Mouse (Mus musculus) layer of hippocampus, postnatal 25 days (tissue): ENCODE data around the gene Mrtfb. TPM values are rescaled to one million over a fixed set of nuclear protein-coding genes. Genes with fewer than 3 reads are reported as not detected.
A peak's percentile ranks its signal among the peaks of the same experiment; 100 is the strongest.

Experiments
- DNase-seq, 2 experiments: peaks; one replicate each; pipeline ENCODE4 v3.0.0; 2022; ENCODE audit warnings: mixed read lengths in 2 of 2, low spot score in 1 of 2; ENCODE audit errors: extremely low spot score in 1 of 2
- total RNA-seq, 2 experiments: library from RNA; stranded (reverse); gene quantifications; 2 replicates each; pipeline ENCODE4 v1.2.3; 2021

Mrtfb gene
- total RNA-seq, 2 experiments from 2014 or later, result 149 to 161 TPM

DNA sequence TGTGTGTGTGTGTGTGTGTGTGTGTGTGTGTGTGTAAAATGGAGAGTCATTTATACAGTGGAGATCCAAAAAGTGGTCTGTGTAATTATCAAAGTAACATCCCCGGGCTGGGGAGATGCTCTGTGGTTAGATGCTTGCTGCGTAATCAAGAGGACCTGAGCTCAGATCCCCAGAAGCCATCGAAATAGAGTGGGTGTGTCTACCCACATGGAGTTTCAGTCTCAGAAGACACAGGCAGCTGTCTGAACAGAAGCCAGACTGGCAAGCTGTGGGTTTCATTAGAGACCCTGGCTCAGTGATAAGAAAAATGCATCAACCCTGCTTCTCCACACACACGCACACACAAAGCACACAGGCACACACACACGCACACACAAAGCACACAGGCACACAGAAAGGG lies 171.8 kb downstream of the Mrtfb start:
- DNase-seq, result no peak

DNA sequence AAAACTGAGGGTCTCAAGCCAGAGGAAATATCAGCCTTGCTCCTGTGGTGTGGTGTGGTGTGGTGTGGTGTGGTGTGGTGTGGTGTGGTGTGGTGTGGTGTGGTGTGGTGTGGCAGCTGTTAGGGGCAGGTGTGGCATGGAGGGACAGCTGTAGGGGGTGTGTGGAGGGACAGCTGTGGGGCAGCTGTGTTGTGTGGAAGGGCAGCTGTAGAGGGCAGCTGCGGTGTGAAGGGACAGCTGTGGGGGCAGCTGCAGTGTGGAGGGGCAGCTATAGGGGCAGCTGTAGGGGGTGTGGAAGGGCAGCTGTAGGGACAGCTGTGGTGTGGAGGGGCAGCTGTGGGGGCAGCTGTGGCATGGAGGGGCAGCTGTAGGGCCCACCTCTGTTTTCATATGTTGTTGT lies 172.5 kb downstream of the Mrtfb start:
- DNase-seq, result no peak

DNA sequence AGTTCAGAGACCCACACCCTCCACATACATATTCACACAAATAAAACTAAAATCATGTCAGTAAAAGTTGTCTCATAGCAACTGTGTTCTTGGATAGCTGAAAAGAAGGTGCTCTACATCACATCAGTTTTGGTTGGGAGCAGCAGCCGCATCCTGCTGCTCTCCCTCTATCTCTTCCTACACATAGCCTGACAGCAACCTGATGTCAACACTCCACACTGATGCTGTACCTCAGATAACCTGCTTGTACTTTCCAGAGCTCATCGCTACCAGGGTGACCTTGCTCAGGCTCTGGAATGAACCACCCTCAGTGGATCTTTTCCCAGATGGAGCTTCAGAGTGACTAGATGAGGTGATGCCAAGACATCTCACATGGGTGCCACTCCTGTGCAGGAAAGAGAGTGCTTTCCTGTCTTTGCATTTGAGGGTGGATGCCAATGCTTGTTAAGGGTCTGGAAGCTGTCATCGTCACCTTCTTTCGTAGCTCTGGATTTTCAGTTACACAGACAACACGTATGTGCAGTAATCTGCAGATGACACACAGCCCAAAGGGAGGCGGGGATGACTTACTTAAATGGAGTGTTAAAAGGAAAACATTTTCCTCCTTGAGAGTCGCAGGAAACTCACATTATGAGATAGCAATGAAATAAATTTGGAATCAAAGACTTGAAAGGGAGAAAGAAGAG lies 173.8 kb downstream of the Mrtfb start:
- DNase-seq, result no peak

DNA sequence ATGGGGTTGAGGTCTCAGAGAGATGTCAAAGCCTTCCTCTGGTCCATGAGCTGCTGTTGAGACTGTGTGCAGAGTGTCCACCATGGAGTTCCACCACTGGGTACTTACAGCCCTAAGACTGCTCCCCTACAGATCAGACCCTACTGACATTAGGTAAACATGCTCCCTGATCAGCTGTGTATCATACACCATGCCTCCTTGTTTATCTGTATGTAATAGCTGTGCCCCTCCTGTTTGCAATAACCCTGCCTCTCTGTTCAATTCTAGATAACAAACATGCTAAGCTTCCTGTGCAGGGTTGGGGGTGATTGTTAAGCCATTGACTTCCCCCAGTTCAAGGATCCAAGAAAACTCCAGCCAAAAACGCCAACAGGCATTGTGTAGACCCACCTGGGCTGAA lies 174.7 kb downstream of the Mrtfb start:
- no peak for DNase-seq

DNA sequence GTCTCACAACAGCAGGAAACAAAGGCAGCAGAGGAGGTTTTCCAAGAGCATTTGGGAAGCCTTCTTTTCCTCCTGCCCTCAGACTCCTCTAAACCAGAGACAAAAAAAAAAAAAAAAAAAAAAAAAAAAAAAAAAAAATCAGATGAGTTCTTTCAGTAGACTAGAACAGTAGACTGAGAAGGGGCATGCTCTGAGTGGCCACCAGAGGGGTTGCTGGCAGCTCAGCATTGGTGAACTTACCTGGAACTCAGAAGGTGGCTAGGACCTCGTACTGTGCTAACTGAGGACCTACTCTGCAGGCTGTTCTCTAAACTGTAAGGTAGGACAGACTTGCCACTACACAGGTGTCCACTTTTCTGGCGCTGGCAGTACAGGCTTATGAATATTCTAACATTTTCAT lies 179.3 kb downstream of the Mrtfb start:
- DNase-seq, result no peak

DNA sequence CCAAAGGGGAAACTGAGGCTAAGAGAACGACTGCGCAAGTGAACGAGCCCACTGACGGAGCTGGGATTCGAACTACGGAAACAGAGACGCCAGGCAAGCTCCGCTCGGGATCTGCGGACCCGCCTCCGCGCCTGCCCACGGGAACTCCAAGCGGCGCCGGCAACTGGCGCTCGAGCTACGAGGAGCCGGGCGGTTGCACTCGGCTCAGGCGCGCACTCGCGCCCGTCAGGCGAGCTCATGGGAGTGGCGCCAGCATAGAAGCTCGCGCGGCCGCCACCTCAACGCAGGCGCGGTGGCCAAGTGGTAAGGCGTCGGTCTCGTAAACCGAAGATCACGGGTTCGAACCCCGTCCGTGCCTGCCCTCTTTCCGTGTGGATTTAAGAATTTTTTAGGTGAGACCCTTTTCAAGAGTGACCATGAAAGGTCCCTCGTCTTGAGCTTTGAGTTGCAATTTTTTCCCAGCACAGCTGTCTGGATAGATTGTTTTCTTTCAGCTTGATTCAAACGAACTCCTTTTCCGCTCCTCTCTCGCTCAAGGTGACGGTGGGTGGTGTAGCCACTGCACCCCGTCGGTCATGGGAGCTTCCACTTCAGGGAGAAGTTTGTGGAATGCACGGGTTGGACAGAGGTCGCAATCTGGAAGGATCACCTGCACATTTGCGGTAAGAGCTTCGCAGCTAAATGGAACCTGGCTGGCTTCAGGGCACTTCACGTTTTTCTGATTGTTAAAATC lies 180.9 kb downstream of the Mrtfb start:
- DNase-seq, result peak; percentile 99 to 100

DNA sequence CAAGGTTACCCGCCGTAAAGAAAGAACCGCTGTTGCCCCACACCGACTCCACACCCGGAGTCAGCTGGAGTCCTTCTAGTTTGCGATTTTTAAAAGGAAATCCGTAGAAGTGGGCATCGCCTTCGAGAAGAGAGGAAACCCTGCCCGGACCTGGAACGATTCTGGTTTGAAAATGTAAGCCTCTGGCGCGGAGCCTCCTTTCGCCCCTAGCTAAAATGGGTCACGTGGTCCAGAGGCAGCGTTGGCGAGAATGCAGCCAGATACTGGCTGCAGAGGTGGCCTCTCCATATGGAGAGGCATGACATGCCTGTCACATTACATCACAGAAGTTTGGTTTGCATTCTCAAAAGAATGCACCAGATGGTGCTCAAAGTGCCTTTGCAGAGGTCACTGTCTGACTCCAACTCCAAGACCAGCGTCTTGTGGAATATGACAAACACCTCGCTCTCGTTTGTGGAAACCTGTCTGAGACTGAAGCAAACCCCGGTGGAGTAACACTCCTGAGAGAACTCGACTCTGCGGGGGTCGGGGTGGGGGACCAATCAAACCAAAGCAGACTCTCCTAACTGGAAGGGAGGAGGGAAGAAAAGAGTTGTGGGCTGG lies 181.6 kb downstream of the Mrtfb start:
- peak in 1 of 2 experiments; percentile 38 for DNase-seq

DNA sequence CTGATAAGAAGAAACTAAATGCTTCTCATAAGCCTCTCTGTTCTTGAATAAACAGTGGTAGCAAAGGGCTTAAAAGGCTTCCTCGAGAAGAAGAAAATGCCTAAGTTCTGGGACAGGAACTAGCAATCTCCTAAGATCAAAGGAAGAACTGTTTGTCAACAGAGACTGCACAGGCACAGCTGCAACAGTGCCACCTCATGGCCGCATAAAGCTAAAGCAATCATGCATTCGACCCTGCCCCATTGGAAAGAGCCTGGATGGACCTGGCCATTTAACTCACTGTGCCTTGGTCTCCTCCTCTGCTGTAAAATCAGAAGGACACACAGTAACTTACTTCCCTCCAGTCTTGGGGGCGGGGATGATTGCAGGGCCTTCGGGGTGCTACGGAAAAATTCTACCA lies 184.2 kb downstream of the Mrtfb start:
- DNase-seq, result peak in 1 of 2 experiments; percentile 53

DNA sequence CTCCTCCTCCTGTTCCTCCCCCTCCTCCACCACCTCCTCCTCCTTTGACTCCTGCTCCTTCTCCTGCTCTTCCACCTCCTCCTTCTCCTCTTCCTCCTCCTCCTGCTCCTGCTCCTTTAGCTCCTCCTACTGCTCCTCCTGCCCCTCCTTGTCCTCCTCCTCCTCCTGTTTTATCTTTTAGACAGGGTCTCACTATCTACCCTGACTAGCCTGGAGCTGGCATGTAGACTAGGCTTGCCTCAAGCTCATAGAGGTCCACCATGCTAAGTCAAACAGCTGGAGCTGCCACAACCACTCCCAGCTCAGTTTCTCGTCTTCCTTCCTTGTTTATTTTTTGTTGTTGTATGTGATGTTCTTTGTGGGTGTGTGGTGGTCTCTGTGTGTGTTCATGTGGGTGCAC lies 187.5 kb downstream of the Mrtfb start:
- DNase-seq, result no peak

DNA sequence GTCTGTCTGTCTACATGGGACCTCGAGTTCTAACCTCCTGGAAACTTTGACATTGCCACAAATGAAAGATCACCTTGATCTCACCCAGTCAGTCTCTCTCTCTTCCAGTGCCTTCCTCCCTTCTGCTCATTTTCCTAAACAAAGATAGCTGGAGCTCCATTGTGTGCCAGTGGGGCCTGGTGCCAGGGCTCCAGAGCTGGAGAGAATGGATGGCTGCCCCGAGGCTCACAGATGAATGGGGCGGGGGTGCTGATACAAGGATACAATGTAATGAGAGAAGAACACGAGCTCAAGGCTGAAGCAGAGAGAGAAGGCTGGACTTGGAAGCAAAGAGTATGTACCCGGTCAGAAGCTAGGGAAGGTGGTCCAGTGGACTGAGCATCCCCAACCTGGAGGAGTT lies 189.2 kb downstream of the Mrtfb start:
- no peak for DNase-seq

DNA sequence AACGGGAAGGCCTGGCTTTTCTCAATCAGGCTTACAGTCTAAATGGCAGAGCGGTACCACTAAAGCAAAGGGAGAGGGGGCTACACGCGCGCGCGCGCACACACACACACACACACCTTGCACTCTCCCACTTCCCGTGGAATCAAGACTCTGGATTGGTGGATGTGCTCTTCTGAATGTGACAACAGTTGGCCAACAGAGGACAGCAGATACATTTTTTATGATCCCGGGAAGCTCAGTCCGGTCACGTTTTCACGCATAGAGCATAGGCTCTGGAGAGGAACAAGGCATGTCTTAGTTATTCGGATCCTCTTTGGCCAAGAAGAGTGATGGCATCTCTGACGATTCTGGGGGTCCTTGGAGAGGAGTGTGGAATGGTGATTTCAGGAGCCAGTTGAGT lies 190.2 kb downstream of the Mrtfb start:
- DNase-seq, result no peak

DNA sequence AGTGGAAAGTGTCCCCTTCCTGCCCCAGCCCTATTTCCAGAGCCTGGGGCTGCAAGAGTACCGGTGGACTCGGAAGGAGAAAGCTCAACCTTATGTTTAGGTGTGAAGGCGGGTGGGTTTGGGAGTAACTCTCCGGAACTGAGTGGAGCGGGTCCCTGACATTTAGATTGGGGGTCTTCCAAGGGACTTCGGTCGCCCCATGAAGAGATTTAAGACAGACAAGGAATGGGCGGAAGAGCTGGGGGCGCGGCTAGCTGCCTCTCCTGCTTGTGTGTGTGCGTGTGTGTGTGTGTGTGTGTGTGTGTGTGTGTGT lies 190.6 kb downstream of the Mrtfb start:
- no peak for DNase-seq

DNA sequence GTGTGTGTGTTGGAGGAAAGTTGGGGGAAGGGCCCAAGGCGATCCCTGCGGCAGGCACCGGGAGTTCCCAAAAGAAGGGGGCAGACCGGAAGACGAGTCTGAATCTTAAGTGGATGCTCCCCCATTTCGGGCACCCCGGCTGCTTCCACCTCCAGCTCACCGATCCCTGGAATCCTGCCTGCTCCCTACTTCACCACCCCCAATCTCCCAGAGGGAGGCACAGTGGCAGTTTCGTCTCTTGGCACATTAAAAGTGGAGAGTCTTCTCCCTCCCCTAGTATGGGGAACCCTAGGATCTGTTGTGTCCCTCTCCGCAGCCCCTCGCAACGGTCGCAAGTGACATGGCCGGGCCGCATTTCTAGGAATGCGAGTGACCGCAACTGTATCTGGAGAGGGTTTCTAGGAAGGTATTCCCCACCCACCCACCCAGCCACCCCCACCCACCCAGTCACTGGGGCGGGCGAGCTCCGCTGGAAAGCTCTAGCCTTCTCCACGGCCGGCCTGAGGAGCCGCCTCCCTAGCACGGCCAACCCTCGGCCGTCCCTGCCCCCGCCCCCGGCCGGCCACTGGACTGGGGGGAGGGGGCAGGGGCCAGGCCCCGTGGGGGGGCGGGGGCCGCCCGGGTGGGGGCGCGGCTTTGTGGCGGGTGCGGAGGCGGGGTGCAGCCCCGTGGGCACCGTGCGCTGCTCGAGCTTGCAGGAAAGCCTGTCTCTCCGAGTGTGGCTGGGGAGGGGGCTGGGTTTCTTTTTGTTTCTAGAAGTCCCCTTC lies 191.2 kb downstream of the Mrtfb start:
- peak in 1 of 2 experiments; percentile 33 for DNase-seq

DNA sequence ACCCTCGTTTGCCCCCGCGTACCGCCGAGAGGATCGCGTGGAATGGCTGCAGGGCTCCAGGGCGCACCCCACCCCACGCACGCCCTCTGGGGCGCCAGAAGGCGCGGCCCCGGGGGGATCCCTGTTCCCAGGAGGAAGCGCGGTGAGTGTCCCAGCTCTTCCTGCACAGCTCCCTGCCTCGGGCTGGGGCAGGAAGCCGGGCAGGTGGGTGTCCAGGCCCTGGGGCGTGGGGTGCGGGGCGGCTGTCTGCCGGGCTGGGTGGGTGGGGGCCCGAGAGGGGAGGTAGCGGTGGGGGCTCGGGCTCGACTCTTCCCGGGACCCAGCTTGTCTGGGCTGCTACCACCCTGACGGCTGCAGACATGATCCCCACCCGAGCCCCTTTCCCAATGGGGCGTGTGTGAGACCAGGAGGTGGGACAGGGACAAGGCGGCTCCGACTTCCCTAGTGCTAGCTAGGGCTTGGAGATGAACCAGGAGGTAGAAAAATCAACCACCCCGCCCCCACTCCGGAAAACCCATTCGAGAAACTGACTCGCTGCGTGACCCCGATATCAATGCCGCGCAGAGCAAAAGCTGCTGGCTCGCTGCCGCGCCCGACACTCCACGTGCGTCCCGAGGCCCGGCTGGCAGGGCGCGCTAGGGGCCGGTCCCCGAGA lies 191.9 kb downstream of the Mrtfb start:
- peak in 1 of 2 experiments; percentile 19 for DNase-seq

DNA sequence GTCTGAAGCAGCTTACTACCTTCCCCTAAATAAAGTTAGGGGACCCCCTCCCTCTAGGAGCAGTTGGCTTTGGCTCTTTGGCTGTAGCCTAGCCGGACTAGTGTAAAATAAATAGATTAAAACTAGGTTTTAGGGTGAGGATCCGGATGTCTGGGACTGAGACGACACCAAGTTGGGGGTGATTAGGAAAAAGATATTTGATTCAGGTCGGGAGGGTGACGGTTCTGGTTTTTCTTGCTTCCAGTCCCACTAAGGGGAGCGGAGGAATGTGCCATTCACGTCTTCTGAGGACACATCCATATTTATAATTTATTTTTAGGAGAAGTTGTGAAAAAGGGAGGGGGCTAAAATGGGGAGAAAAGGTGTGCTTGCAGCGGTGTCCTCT lies 192.4 kb downstream of the Mrtfb start:
- no peak for DNase-seq

DNA sequence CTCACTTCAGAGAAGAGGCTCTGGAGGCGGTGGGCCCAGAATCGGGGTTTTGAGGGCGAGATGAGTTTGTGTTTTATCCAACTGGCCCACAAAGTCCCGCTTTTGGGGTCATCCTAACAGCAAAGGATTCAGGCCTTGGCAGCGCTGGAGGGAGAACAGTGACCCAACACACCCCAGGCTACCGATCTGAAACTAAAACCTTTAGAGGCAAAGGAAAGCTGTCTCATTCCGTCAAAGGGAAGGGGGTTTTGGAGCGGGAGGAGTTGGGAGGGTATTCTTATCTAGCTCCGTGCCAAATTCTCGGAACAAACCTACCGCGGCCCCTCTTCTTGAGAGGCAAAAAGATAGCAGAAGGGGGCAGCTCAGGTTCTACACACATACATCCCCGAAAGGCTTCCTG lies 193.2 kb downstream of the Mrtfb start:
- no peak for DNase-seq

DNA sequence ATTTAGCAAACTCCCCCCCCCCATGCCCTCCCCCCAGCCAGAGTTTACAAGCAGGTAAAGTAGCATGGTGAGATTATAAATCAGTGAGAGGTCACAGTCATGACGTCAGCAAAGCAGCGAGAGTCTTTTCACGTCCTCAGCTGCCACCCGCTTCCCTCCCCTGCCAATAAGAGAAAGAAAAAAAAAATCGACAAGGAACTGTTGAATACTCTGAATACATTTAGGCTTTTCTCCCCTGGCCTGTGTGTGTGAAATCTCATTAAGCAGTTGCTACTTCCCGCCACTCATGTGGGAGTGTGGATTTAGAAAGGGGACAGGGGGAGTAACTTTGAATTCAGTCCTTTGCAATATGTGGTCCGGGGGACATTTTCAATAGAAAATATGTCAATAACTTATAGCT lies 194.6 kb downstream of the Mrtfb start:
- no peak for DNase-seq

DNA sequence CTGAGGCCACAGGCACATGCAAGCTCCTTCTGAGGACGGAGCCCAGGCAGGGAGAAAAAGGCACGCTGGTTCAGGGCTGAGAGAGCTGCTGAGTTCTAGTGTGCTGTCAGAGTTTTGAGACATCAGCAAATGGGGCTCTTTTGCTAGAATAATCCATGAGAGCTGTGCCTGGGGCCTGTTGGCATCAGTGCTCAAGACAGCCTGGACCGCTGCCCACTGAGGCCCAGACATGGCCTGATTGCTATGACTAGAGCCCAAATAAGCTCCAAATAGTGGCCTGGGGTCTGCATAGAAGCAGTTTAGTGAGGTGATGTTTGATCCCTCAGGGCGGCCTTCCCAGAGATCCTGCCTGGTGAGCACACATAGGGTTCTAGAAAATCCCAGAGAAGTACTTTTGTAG lies 195.7 kb downstream of the Mrtfb start:
- DNase-seq, result peak in 1 of 2 experiments; percentile 26

DNA sequence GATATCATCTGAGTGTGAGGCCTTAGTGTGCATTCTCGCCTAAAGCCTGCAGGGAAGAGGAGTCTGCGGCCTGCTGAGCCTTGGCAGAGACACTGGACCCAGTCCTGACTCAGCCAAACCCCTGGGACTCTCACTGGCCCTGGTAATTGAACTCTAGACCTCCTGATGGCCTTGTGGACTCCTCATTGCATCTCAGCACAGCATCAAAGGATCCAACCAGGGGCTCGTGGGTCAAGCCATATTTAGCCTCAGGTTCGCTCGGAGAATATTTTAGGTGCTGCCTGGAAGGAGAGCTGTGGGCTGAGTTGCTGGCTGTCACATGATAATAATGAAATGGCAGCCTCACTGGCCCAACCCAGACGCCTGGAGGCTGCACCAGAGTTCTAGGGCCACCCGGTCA lies 196.4 kb downstream of the Mrtfb start:
- no peak for DNase-seq

DNA sequence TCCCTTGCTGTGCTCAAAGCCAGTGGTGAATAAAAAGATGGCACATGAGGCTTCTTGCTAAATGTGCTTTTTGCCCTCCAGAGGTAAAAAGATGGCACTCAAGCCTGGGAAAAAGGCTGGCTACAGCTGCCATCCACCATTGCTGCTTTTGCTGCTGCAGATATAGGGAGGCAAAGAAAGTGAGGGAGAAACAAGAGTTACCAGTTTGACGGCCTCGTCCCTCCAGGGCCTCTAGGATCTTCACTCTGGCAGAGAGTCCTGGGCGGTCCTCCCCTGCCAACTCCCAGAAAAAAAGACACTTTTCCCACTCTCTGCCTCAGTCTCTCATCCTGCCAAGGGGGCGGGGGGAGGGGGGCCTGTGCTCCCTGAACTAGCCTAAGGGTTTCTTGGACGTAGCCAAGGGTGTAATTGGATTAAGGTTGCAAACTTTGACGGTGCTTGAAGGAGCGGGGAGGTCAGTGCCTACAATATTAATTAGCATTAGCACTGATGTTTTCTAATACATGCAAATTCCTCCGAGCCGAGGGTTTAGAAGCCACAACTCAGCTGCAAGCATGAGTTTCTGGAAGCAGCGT lies 197.8 kb downstream of the Mrtfb start:
- DNase-seq, result no peak
